Mouse (Mus musculus): Measurements from ENCODE around the gene Psmb10. TPM values are rescaled to one million over a fixed set of nuclear protein-coding genes. Genes with fewer than 3 reads are reported as not detected.
A peak's percentile ranks its signal among the peaks of the same experiment; 100 is the strongest.

Psmb10 gene
- polyA plus RNA-seq, 1 experiment from 2014 or later = 59.4 TPM

GRCm38 (mm10) chr8:105961536-105961935 lies 23.3 kb upstream of the Psmb10 start:
- Histone ChIP-seq H3K4me1 (replicated peaks) (peaks cover 72% of the 10 kb centered on the region), H3K4me3 (no peak overlapping the region), H3K9me3 (replicated peaks) (no peaks in the 10 kb centered on the region), H3K27me3 (no peaks in the 10 kb centered on the region), H3K36me3 (peaks cover 22% of the 10 kb centered on the region), H3K27ac (no peak overlapping the region), H3K4me2 (no peak overlapping the region), H3K9ac (no peak overlapping the region)
- WGBS = 66% methylated on average over 10 of the region's 10 CpGs
- ATAC-seq (replicated peaks; ENCODE audit: insufficient number of reproducible peaks, insufficient read depth, low FRiP score, low read depth) = no peak

- H3K27ac ChIP-seq = no peak overlapping the region
- H3K9me3 ChIP-seq (replicated peaks) = no peaks in the 10 kb centered on the region
- no peak overlapping the region for H3K4me2 ChIP-seq
- no peaks in the 10 kb centered on the region for H3K27me3 ChIP-seq
- H3K4me3 ChIP-seq = no peak overlapping the region
- H3K4me1 ChIP-seq (replicated peaks) = peaks cover 71% of the 10 kb centered on the region
- no peak overlapping the region for H3K9ac ChIP-seq
- no peak for ATAC-seq (replicated peaks; ENCODE audit: insufficient number of reproducible peaks, insufficient read depth, low FRiP score, low read depth)
- 78% methylated on average over 14 of the region's 14 CpGs for WGBS
- peaks cover 24% of the 10 kb centered on the region for H3K36me3 ChIP-seq
Observed at GRCm38 (mm10) chr8:105961101-105961500, 22.9 kb upstream of the Psmb10 start.

- no peak overlapping the region for H3K4me3 ChIP-seq
- no peaks in the 10 kb centered on the region for H3K9me3 ChIP-seq (replicated peaks)
- no peak overlapping the region for H3K27ac ChIP-seq
- 65% methylated on average over 7 of the region's 7 CpGs for WGBS
- H3K9ac ChIP-seq = no peak overlapping the region
- H3K36me3 ChIP-seq = peaks cover 39% of the 10 kb centered on the region
- no peak overlapping the region for H3K4me2 ChIP-seq
- peaks cover 61% of the 10 kb centered on the region for H3K4me1 ChIP-seq (replicated peaks)
- no peak for ATAC-seq (replicated peaks; ENCODE audit: insufficient number of reproducible peaks, insufficient read depth, low FRiP score, low read depth)
- H3K27me3 ChIP-seq = no peaks in the 10 kb centered on the region
Observed at GRCm38 (mm10) chr8:105959350-105959749, 21.1 kb upstream of the Psmb10 start.

GRCm38 (mm10) chr8:105957813-105958212 lies 19.6 kb upstream of the Psmb10 start:
- H3K4me3 ChIP-seq = no peak overlapping the region
- no peak overlapping the region for H3K9ac ChIP-seq
- ATAC-seq (replicated peaks; ENCODE audit: insufficient number of reproducible peaks, insufficient read depth, low FRiP score, low read depth) = peak; percentile 21; the same call in 1 of the 2 replicates
- H3K36me3 ChIP-seq = peaks cover 53% of the 10 kb centered on the region
- H3K4me1 ChIP-seq (replicated peaks) = peaks cover 47% of the 10 kb centered on the region
- H3K4me2 ChIP-seq = no peak overlapping the region
- no peaks in the 10 kb centered on the region for H3K9me3 ChIP-seq (replicated peaks)
- WGBS = 38% methylated on average over 3 of the region's 4 CpGs
- no peaks in the 10 kb centered on the region for H3K27me3 ChIP-seq
- H3K27ac ChIP-seq = no peak overlapping the region

- Histone ChIP-seq H3K9me3 (replicated peaks) (no peaks in the 10 kb centered on the region), H3K27ac (0 out of 2 replicates have a peak overlapping the region, but pooled peaks have one; percentile 38), H3K27me3 (no peaks in the 10 kb centered on the region), H3K4me1 (replicated peaks) (peaks cover 45% of the 10 kb centered on the region), H3K9ac (no peak overlapping the region), H3K4me2 (no peak overlapping the region), H3K4me3 (no peak overlapping the region), H3K36me3 (peaks cover 60% of the 10 kb centered on the region)
- ATAC-seq (replicated peaks; ENCODE audit: insufficient number of reproducible peaks, insufficient read depth, low FRiP score, low read depth) = peak; percentile 27; the same call in 1 of the 2 replicates
- WGBS = 54% methylated on average over 4 of the region's 4 CpGs
Observed at GRCm38 (mm10) chr8:105956556-105956955, 18.3 kb upstream of the Psmb10 start.

- no peak overlapping the region for H3K9ac ChIP-seq
- 23% methylated on average over 7 of the region's 7 CpGs for WGBS
- ATAC-seq (replicated peaks; ENCODE audit: insufficient number of reproducible peaks, insufficient read depth, low FRiP score, low read depth) = 0 out of 2 replicates have a peak, but pooled peaks have one; percentile 28
- peak overlapping the region; percentile 63 for H3K27ac ChIP-seq
- no peaks in the 10 kb centered on the region for H3K27me3 ChIP-seq
- no peaks in the 10 kb centered on the region for H3K9me3 ChIP-seq (replicated peaks)
- peaks cover 82% of the 10 kb centered on the region for H3K36me3 ChIP-seq
- H3K4me2 ChIP-seq = no peak overlapping the region
- peaks cover 34% of the 10 kb centered on the region for H3K4me1 ChIP-seq (replicated peaks)
- no peak overlapping the region for H3K4me3 ChIP-seq
Observed at GRCm38 (mm10) chr8:105951057-105951659, 12.9 kb upstream of the Psmb10 start.

GRCm38 (mm10) chr8:105949350-105949749 lies 11.1 kb upstream of the Psmb10 start:
- peaks cover 34% of the 10 kb centered on the region for H3K4me1 ChIP-seq (replicated peaks)
- no peaks in the 10 kb centered on the region for H3K27me3 ChIP-seq
- WGBS = 26% methylated on average over 10 of the region's 10 CpGs
- no peak overlapping the region for H3K9ac ChIP-seq
- H3K27ac ChIP-seq = peak overlapping the region; percentile 59
- H3K4me3 ChIP-seq = no peak overlapping the region
- no peak overlapping the region for H3K4me2 ChIP-seq
- ATAC-seq (replicated peaks; ENCODE audit: insufficient number of reproducible peaks, insufficient read depth, low FRiP score, low read depth) = peak; percentile 54
- no peaks in the 10 kb centered on the region for H3K9me3 ChIP-seq (replicated peaks)
- H3K36me3 ChIP-seq = peaks cover 84% of the 10 kb centered on the region

GRCm38 (mm10) chr8:105943321-105943739 lies 5.1 kb upstream of the Psmb10 start, which contains the start of gene Lcat:
Gene Lcat (minus strand): TSS chr8:105943382.
- no peak for ATAC-seq (replicated peaks; ENCODE audit: insufficient number of reproducible peaks, insufficient read depth, low FRiP score, low read depth)
- WGBS = 79% methylated on average over 7 of the region's 8 CpGs
- Histone ChIP-seq H3K9me3 (replicated peaks) (no peaks in the 10 kb centered on the region), H3K4me1 (replicated peaks) (peaks cover 2% of the 10 kb centered on the region; the same call in 1 of the 2 replicates), H3K36me3 (peaks cover 68% of the 10 kb centered on the region), H3K9ac (no peak within 1 kb of the TSS), H3K4me2 (no peak within 1 kb of the TSS), H3K27ac (no peak within 1 kb of the TSS), H3K4me3 (no peak within 1 kb of the TSS), H3K27me3 (no peaks in the 10 kb centered on the region)

GRCm38 (mm10) chr8:105942542-105942941 lies 4.3 kb upstream of the Psmb10 start:
- Histone ChIP-seq H3K27ac (no peak overlapping the region), H3K9ac (no peak overlapping the region), H3K4me1 (replicated peaks) (peaks cover 4% of the 10 kb centered on the region; the same call in 1 of the 2 replicates), H3K27me3 (no peaks in the 10 kb centered on the region), H3K9me3 (replicated peaks) (no peaks in the 10 kb centered on the region), H3K4me3 (no peak overlapping the region), H3K36me3 (peaks cover 60% of the 10 kb centered on the region), H3K4me2 (no peak overlapping the region)
- WGBS = 94% methylated on average over 5 of the region's 5 CpGs
- no peak for ATAC-seq (replicated peaks; ENCODE audit: insufficient number of reproducible peaks, insufficient read depth, low FRiP score, low read depth)

- Histone ChIP-seq H3K36me3 (peaks cover 55% of the 10 kb centered on the region), H3K27ac (no peak overlapping the region), H3K4me3 (no peak overlapping the region), H3K27me3 (no peaks in the 10 kb centered on the region), H3K4me2 (no peak overlapping the region), H3K9me3 (replicated peaks) (no peaks in the 10 kb centered on the region), H3K9ac (no peak overlapping the region), H3K4me1 (replicated peaks) (peaks cover 4% of the 10 kb centered on the region; the same call in 1 of the 2 replicates)
- no peak for ATAC-seq (replicated peaks; ENCODE audit: insufficient number of reproducible peaks, insufficient read depth, low FRiP score, low read depth)
- 85% methylated on average over 11 of the region's 11 CpGs for WGBS
Observed at GRCm38 (mm10) chr8:105942026-105942425, 3.8 kb upstream of the Psmb10 start.

- peak; percentile 15; the same call in 1 of the 2 replicates for ATAC-seq (replicated peaks; ENCODE audit: insufficient number of reproducible peaks, insufficient read depth, low FRiP score, low read depth)
- Histone ChIP-seq H3K9ac (peak overlapping the region; percentile 70), H3K4me3 (peak overlapping the region; percentile 68), H3K36me3 (peaks cover 13% of the 10 kb centered on the region; the same call in 1 of the 2 replicates), H3K4me1 (replicated peaks) (peaks cover 13% of the 10 kb centered on the region), H3K27ac (peak overlapping the region; percentile 89), H3K4me2 (peak overlapping the region; percentile 85), H3K9me3 (replicated peaks) (no peaks in the 10 kb centered on the region), H3K27me3 (no peaks in the 10 kb centered on the region)
- WGBS = under 1% methylated on average over 33 of the region's 33 CpGs
Observed at GRCm38 (mm10) chr8:105937496-105938305, 543 bp downstream of the Psmb10 start.

All from heart, embryonic 15.5 days (tissue).